ENCODE assay signal across 29 mouse cellular contexts in genomic region chr9:31080726-31081125, GRCm38 (mm10). TPM values are rescaled to one million over a fixed set of nuclear protein-coding genes. Genes with fewer than 3 reads are reported as not detected.
DNase-seq lines count a peak whose midpoint lies in the region; ATAC-seq and TF ChIP-seq lines count a peak whose summit lies in the region.
"Had no signal": no experiment of that assay in that cellular context is flagged by ENCODE, and none has a peak within 500 bp of the region (broad histone marks: within the 10 kb centered on the region; RNA-seq: fewer than 3 reads in every experiment).

No protein-coding gene starts in this region.

- H3K27me3 ChIP-seq in heart, embryonic 10.5 days (ENCODE audit: insufficient read depth, poor library complexity, severe bottlenecking) = peaks cover 31% of the 10 kb centered on the region
- peaks cover 34% of the 10 kb centered on the region for H3K27me3 ChIP-seq in heart, embryonic 12.5 days (replicated peaks)
- no peaks in the 10 kb centered on the region for H3K27me3 ChIP-seq in lung, embryonic 16.5 days (ENCODE audit: control insufficient read depth, insufficient read depth, low read depth, low read length)
- H3K27me3 ChIP-seq: forebrain, embryonic 15.5 days had no signal

- WGBS in heart, embryonic 10.5 days = 76% methylated on average over 6 of the region's 6 CpGs
- 72% methylated on average over 6 of the region's 6 CpGs for WGBS in heart, embryonic 12.5 days
- 39% methylated on average over 6 of the region's 6 CpGs for WGBS in lung, embryonic 16.5 days
- WGBS in lung, adult 2 months = 56% methylated on average over 6 of the region's 6 CpGs

- no peak for TF ChIP-seq POLR2A in lung, adult 2 months (IDR thresholded peaks at IDR 0.05; ENCODE audit: borderline replicate concordance, extremely low read depth, low read depth, low read length)

- peak; percentile 65 for DNase-seq in heart, embryonic 10.5 days (ENCODE audit: low spot score)
- no peak for DNase-seq in lung, adult 2 months
- peak; percentile 14 for DNase-seq in R1 (ENCODE audit: low read depth, low spot score)
- peak; percentile 23 for DNase-seq in lung, postnatal 14 days
- no peak for DNase-seq in thymus, postnatal 14 days
- DNase-seq: adrenal gland, adult 8-10 months; adrenal gland, postnatal 25 days; cerebellum, adult 11-12 months; cerebellum, adult 8-10 months; cerebellum, postnatal 10 days; cerebellum, postnatal 36 days; embryo, embryonic 11 days; gastrocnemius, postnatal 25 days; heart, adult 2 months; heart, postnatal 10 days; heart, postnatal 4 days had no signal

- H3K4me1 ChIP-seq in heart, embryonic 10.5 days = peaks cover 8% of the 10 kb centered on the region
- peaks cover 10% of the 10 kb centered on the region for H3K4me1 ChIP-seq in heart, embryonic 12.5 days (replicated peaks)
- peaks cover 3% of the 10 kb centered on the region; the same call in 1 of the 2 replicates for H3K4me1 ChIP-seq in lung, embryonic 16.5 days (replicated peaks; ENCODE audit: control insufficient read depth, insufficient read depth, low read length)
- 0 out of 2 replicates have a peak, but pooled peaks cover 2% of the 10 kb centered on the region for H3K4me1 ChIP-seq in lung, adult 2 months (ENCODE audit: control insufficient read depth, insufficient read depth, low read length)
- H3K4me1 ChIP-seq: embryonic facial prominence, embryonic 10.5 days had no signal

- H3K36me3 ChIP-seq in heart, embryonic 10.5 days = no peaks in the 10 kb centered on the region
- H3K36me3 ChIP-seq in heart, embryonic 12.5 days = no peaks in the 10 kb centered on the region
- no peaks in the 10 kb centered on the region for H3K36me3 ChIP-seq in lung, embryonic 16.5 days (ENCODE audit: control insufficient read depth, insufficient read depth, low read length)
- H3K36me3 ChIP-seq: embryonic facial prominence, embryonic 10.5 days; embryonic facial prominence, embryonic 13.5 days; forebrain, embryonic 12.5 days; forebrain, embryonic 15.5 days; heart, embryonic 15.5 days had no signal

- no peak overlapping the region for H3K9ac ChIP-seq in heart, embryonic 12.5 days
- H3K9ac ChIP-seq in lung, embryonic 16.5 days (ENCODE audit: low read length) = no peak overlapping the region
- H3K9ac ChIP-seq: embryonic facial prominence, embryonic 13.5 days; forebrain, embryonic 12.5 days; forebrain, embryonic 15.5 days; heart, embryonic 15.5 days; hindbrain, embryonic 14.5 days had no signal

- H3K9me3 ChIP-seq in heart, embryonic 10.5 days = no peaks in the 10 kb centered on the region
- no peaks in the 10 kb centered on the region for H3K9me3 ChIP-seq in heart, embryonic 12.5 days (replicated peaks)
- H3K9me3 ChIP-seq in lung, embryonic 16.5 days (ENCODE audit: control insufficient read depth, low read length) = no peaks in the 10 kb centered on the region
- H3K9me3 ChIP-seq: embryonic facial prominence, embryonic 10.5 days; embryonic facial prominence, embryonic 13.5 days; forebrain, embryonic 12.5 days; forebrain, embryonic 15.5 days; heart, embryonic 15.5 days had no signal

- H3K27ac ChIP-seq in heart, embryonic 10.5 days = no peak overlapping the region
- H3K27ac ChIP-seq in heart, embryonic 12.5 days (ENCODE audit: poor library complexity, severe bottlenecking) = no peak overlapping the region
- no peak overlapping the region for H3K27ac ChIP-seq in lung, embryonic 16.5 days (ENCODE audit: low read length)
- H3K27ac ChIP-seq: embryonic facial prominence, embryonic 10.5 days; embryonic facial prominence, embryonic 13.5 days; forebrain, embryonic 12.5 days; forebrain, embryonic 15.5 days; heart, adult 2 months; heart, embryonic 15.5 days; hindbrain, embryonic 14.5 days; hindbrain, postnatal 0 days had no signal

- no peak for TF ChIP-seq CTCF in lung, adult 2 months (IDR thresholded peaks at IDR 0.05; ENCODE audit: insufficient read depth, low read length)

- no peak overlapping the region for H3K4me2 ChIP-seq in heart, embryonic 12.5 days
- no peak overlapping the region for H3K4me2 ChIP-seq in lung, embryonic 16.5 days (ENCODE audit: low read depth, low read length)
- H3K4me2 ChIP-seq: embryonic facial prominence, embryonic 13.5 days; forebrain, embryonic 12.5 days; forebrain, embryonic 15.5 days; heart, embryonic 11.5 days; heart, embryonic 15.5 days; hindbrain, embryonic 14.5 days had no signal

- no peak for ATAC-seq in heart, embryonic 12.5 days (ENCODE audit: insufficient number of reproducible peaks, low FRiP score)
- peak; percentile 74 for ATAC-seq in lung, embryonic 16.5 days (ENCODE audit: low read depth)
- ATAC-seq: activated CD4-positive, CD25-positive, alpha-beta regulatory T cell, adult 4 months; CD4-positive, CD25-positive, alpha-beta regulatory T cell, adult 4 months; forebrain, embryonic 15.5 days; hindbrain, postnatal 0 days had no signal

- no peak overlapping the region for H3K4me3 ChIP-seq in heart, embryonic 10.5 days
- H3K4me3 ChIP-seq in heart, embryonic 12.5 days = no peak overlapping the region
- no peak overlapping the region for H3K4me3 ChIP-seq in lung, embryonic 16.5 days (ENCODE audit: low read length)
- no peak overlapping the region for H3K4me3 ChIP-seq in lung, adult 2 months (replicated peaks; ENCODE audit: extremely low read depth, low read depth, low read length)
- H3K4me3 ChIP-seq: embryonic facial prominence, embryonic 10.5 days; embryonic facial prominence, embryonic 13.5 days; erythroblast, embryonic 14.5 days; forebrain, embryonic 12.5 days; forebrain, embryonic 15.5 days; heart, adult 2 months; heart, embryonic 15.5 days had no signal

RNA-seq across cellular contexts. Expression of gene Zbtb44, which starts 50.3 kb away (rescaled TPM):
- polyA plus RNA-seq in heart, embryonic 10.5 days (2016; fragmentation: Nextera tagmentation; extraction: Ambion mirVana) = 4.6 and 6.1 TPM in 2 replicates
- polyA plus RNA-seq in heart, embryonic 12.5 days (2016; fragmentation: Nextera tagmentation; extraction: Ambion mirVana) = 7.6 and 9.1 TPM in 2 replicates
- polyA plus RNA-seq in lung, embryonic 16.5 days (2015; fragmentation: Nextera tagmentation; extraction: Ambion mirVana) = 7.1 and 7.6 TPM in 2 replicates
- polyA plus RNA-seq in lung, adult 2 months (2012; rRNA removed) = 5.9 and 8.2 TPM in 2 replicates

RNA-seq across cellular contexts. Expression of gene St14, which starts 50.9 kb away (rescaled TPM):
- 2.3 and 5.9 TPM in 2 replicates for polyA plus RNA-seq in heart, embryonic 10.5 days (2016; fragmentation: Nextera tagmentation; extraction: Ambion mirVana)
- polyA plus RNA-seq in heart, embryonic 12.5 days (2016; fragmentation: Nextera tagmentation; extraction: Ambion mirVana) = 1.3 and 1.5 TPM in 2 replicates
- 58.3 and 58.6 TPM in 2 replicates for polyA plus RNA-seq in lung, embryonic 16.5 days (2015; fragmentation: Nextera tagmentation; extraction: Ambion mirVana)
- 42.5 and 47.2 TPM in 2 replicates for polyA plus RNA-seq in lung, adult 2 months (2012; rRNA removed)

Comparison
In these comparisons a context has a peak if more than half of its experiments do, and no peak if none do; other contexts are left out.
1. DNase-seq: peak in heart, embryonic 10.5 days (single experiment), R1 (single experiment) and lung, postnatal 14 days (single experiment); none in lung, adult 2 months (single experiment) and thymus, postnatal 14 days (single experiment).